Mouse (Mus musculus): ENCODE results near the gene Mthfr. TPM values are rescaled to one million over a fixed set of nuclear protein-coding genes. Genes with fewer than 3 reads are reported as not detected.

The Mthfr gene
- total and polyA plus RNA-seq, 3 experiments, result 7.4 to 15.5 TPM; not detected in 1

- no peaks in the 10 kb centered on the region for H3K27me3 ChIP-seq (ENCODE audit: control insufficient read depth in 1 of 2, insufficient read depth in 2 of 2, low read length in 2 of 2)
- peak; percentile 46 for DNase-seq (ENCODE audit: low read depth, low spot score)
- peaks cover 0 to 6% of the 10 kb centered on the region in 2 experiments; a peak in 2 of 4 replicates for H3K4me1 ChIP-seq (ENCODE audit: control insufficient read depth in 1 of 2, insufficient read depth in 2 of 2, low read length in 2 of 2)
- no peaks in the 10 kb centered on the region for H3K9me3 ChIP-seq (replicated peaks; ENCODE audit: insufficient read depth, low read length)
- H3K36me3 ChIP-seq (ENCODE audit: control insufficient read depth in 1 of 2, insufficient read depth in 2 of 2, low read length in 2 of 2), result peaks cover 0 to 4% of the 10 kb centered on the region in 2 experiments; a peak in 2 of 4 replicates
- TF ChIP-seq TCF12 (IDR thresholded peaks at IDR 0.05; ENCODE audit: low read depth, low read length), result no peak
- TF ChIP-seq MXI1 (IDR thresholded peaks at IDR 0.05; ENCODE audit: low read depth, low read length), result peak; percentile 37; the same call in 1 of the 2 replicates
- H3K27ac ChIP-seq (ENCODE audit: control insufficient read depth, low read depth, low read length), result no peak overlapping the region
- H3K4me3 ChIP-seq (ENCODE audit: control insufficient read depth in 1 of 2, insufficient read depth in 1 of 2, low read depth in 2 of 2, low read length in 2 of 2), result peak overlapping the region; percentile 72 to 81
- H3K9ac ChIP-seq (ENCODE audit: control insufficient read depth, low read depth, low read length, poor library complexity, severe bottlenecking), result peak overlapping the region; percentile 86
- H3K79me2 ChIP-seq (ENCODE audit: control insufficient read depth, insufficient read depth, low read length, poor library complexity), result peaks cover 6% of the 10 kb centered on the region
These were observed 48.4 kb downstream of the Mthfr start for GRCm38 (mm10) chr4:148087091-148087906.

DNA sequence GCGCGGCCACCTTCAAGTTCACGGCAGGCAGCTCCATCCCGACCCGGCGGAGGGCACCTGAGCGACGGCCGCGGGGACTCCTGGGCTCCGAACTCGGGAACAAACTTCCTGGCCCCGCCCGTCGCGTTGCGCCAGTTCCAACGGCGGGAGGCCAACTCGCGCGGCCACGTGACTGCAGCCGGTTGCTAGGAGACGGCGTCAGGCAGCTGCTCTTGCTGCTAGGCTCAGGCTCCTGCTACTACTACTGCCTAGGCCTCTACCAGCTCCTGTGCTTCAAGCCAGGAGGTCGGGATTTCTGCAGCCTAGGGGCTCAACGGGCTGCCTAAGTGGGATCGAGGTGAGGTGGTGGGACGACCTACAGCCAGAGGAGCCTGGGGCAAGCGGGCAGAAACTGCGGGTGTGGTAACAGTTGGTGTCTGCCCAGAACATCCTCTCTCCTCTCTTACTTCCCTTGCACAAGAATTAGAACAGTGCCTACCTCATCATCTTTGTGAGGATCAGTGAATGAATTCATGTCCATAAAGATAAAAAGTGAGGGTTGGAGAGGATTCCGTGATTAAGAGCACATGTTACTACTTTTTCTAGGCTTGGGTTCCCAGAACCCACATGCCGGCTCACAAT is 49.1 kb downstream of the Mthfr start, which contains the start of gene Agtrap:
Gene Agtrap, minus strand, starts transcription at position 125 of the 621 bp plus-strand sequence.
- TF ChIP-seq USF2 (IDR thresholded peaks at IDR 0.05; ENCODE audit: borderline replicate concordance in 1 of 2, insufficient read depth in 1 of 2, low read depth in 1 of 2, low read length in 2 of 2) (peak; percentile 84 to 92), MEF2A (IDR thresholded peaks at IDR 0.05; ENCODE audit: extremely low read depth, insufficient replicate concordance, low read depth, low read length, poor library complexity, severe bottlenecking) (no peak), EP300 (IDR thresholded peaks at IDR 0.05; ENCODE audit: low read depth in 1 of 2, low read length in 2 of 2) (peak in 1 of 2 experiments; percentile 25; a peak in 1 of 4 replicates), USF1 (IDR thresholded peaks at IDR 0.05; ENCODE audit: low read depth, low read length) (peak; percentile 99), SIN3A (IDR thresholded peaks at IDR 0.05; ENCODE audit: low read length) (peak; percentile 99), MYC (IDR thresholded peaks at IDR 0.05; ENCODE audit: low read depth, low read length) (0 out of 2 replicates have a peak, but pooled peaks have one; percentile 50), UBTF (IDR thresholded peaks at IDR 0.05; ENCODE audit: borderline replicate concordance, insufficient read depth, low read depth, low read length) (no peak), NRF1 (IDR thresholded peaks at IDR 0.05; ENCODE audit: insufficient read depth, low read depth, low read length, poor library complexity, severe bottlenecking) (peak; percentile 50; the same call in 1 of the 2 replicates), MAZ (IDR thresholded peaks at IDR 0.05; ENCODE audit: low read depth, low read length) (peak; percentile 93), CHD1 (IDR thresholded peaks at IDR 0.05; ENCODE audit: low read depth, low read length) (no peak), ELF1 (IDR thresholded peaks at IDR 0.05; ENCODE audit: low read depth, low read length) (peak; percentile 76), MXI1 (IDR thresholded peaks at IDR 0.05; ENCODE audit: low read depth, low read length) (peak; percentile 98), TCF12 (IDR thresholded peaks at IDR 0.05; ENCODE audit: low read depth, low read length) (0 out of 2 replicates have a peak, but pooled peaks have one; percentile 7), MAX (IDR thresholded peaks at IDR 0.05; ENCODE audit: low read length) (peak; percentile 96), JUND (IDR thresholded peaks at IDR 0.05; ENCODE audit: low read depth, low read length) (no peak), ZKSCAN1 (IDR thresholded peaks at IDR 0.05; ENCODE audit: low read depth, low read length) (no peak), POLR2A (IDR thresholded peaks at IDR 0.05; ENCODE audit: control insufficient read depth in 1 of 2, insufficient read depth in 1 of 2, low read depth in 1 of 2, low read length in 2 of 2, poor library complexity in 1 of 2) (peak; percentile 50 to 56; a peak in 2 of 4 replicates), RAD21 (IDR thresholded peaks at IDR 0.05; ENCODE audit: low read depth, low read length) (no peak), MAFK (IDR thresholded peaks at IDR 0.05; ENCODE audit: borderline replicate concordance, low read depth, low read length) (no peak), NELFE (IDR thresholded peaks at IDR 0.05; ENCODE audit: low read depth, low read length) (peak; percentile 20; the same call in 1 of the 2 replicates), BHLHE40 (IDR thresholded peaks at IDR 0.05; ENCODE audit: borderline replicate concordance, low read depth, low read length) (peak; percentile 55; the same call in 1 of the 2 replicates), HCFC1 (IDR thresholded peaks at IDR 0.05; ENCODE audit: low read depth, low read length) (peak; percentile 79)
- peaks cover 0 to 6% of the 10 kb centered on the region in 2 experiments; a peak in 2 of 4 replicates for H3K4me1 ChIP-seq (ENCODE audit: control insufficient read depth in 1 of 2, insufficient read depth in 2 of 2, low read length in 2 of 2)
- peak within 1 kb of the TSS; percentile 72 to 81 for H3K4me3 ChIP-seq (ENCODE audit: control insufficient read depth in 1 of 2, insufficient read depth in 1 of 2, low read depth in 2 of 2, low read length in 2 of 2)
- no peaks in the 10 kb centered on the region for H3K27me3 ChIP-seq (ENCODE audit: control insufficient read depth in 1 of 2, insufficient read depth in 2 of 2, low read length in 2 of 2)
- H3K36me3 ChIP-seq (ENCODE audit: control insufficient read depth in 1 of 2, insufficient read depth in 2 of 2, low read length in 2 of 2), result peaks cover 0 to 4% of the 10 kb centered on the region in 2 experiments; a peak in 2 of 4 replicates
- no peak within 1 kb of the TSS for H3K27ac ChIP-seq (ENCODE audit: control insufficient read depth, low read depth, low read length)
- peaks cover 6% of the 10 kb centered on the region for H3K79me2 ChIP-seq (ENCODE audit: control insufficient read depth, insufficient read depth, low read length, poor library complexity)
- DNase-seq (ENCODE audit: low read depth, low spot score), result peak; percentile 93
- H3K9me3 ChIP-seq (replicated peaks; ENCODE audit: insufficient read depth, low read length), result no peaks in the 10 kb centered on the region
- peak within 1 kb of the TSS; percentile 86 for H3K9ac ChIP-seq (ENCODE audit: control insufficient read depth, low read depth, low read length, poor library complexity, severe bottlenecking)
